Mouse (Mus musculus): ENCODE results near the gene Fam135a. TPM values are rescaled to one million over a fixed set of nuclear protein-coding genes. Genes with fewer than 3 reads are reported as not detected.

Fam135a gene
- total RNA-seq (2021) = 10 to 100 TPM; 15.5 to 22.5 TPM
- long read RNA-seq, experiment 1, partial matches to known transcripts = 0 of 5 reads
- long read RNA-seq, experiment 1, other reads (novel, unspliced or antisense) = 3 of 5 reads
- long read RNA-seq, experiment 2, partial matches to known transcripts = 0 of 2 reads
- long read RNA-seq, experiment 2, other reads (novel, unspliced or antisense) = 1 of 2 reads

DNA sequence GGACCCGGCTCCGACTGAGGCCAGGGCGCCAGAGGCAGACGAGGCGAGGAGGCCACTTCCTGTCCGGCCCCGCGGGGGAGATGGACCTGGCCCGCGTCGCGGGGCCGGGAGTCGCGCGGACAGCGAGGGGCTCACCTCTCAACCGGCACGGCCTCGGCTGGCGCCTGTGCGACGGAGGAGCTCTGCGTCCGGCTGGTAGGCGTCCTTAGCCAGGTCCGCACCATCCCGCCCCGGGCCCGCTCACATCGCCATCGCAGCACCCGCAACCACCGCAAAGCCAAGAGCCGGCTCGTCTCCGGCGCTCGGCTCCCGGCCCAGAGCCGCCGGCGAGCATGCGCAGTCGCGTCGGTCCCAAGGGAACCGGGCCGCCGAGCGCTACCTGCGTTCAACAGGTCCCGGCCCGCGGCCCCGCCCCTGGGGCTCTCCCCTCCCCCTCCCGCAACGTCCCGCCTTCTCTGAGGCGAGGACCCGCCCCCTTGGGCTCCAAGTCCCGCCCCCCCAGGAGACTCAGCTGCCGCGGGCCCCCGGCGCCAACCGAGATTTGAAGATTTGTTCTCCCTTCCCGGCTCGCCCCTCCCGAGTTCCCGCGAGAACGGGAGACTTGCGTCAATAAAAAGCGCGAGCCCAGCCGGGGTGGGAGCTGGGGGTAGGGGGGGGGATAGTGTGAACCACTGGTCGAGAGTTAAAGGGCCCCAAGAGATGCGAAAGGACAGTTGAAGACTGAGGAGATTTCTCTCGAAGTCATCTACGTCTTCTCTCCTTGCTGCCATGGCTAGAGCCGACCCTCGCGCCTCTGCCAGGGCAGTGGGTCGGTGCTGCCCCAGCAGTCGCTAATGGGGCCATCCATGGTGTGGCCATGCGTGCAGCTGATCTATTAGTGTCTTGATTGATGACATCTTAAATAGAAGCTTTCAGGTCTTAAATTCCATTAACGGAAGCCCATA, at the start of gene Fam135a:
Gene Fam135a, minus strand, starts transcription at position 416 of the 944 bp plus-strand sequence.
- peak; percentile 95 to 98 for DNase-seq

GRCm38 (mm10) chr1:24143504-24143903, 43.4 kb upstream of the Fam135a start:
- no peak for DNase-seq

GRCm38 (mm10) chr1:24140555-24140954, 40.4 kb upstream of the Fam135a start:
- DNase-seq = no peak

- DNase-seq = peak; percentile 65 to 71
Measured at GRCm38 (mm10) chr1:24137133-24137532, 37.0 kb upstream of the Fam135a start.

- no peak for DNase-seq
Measured at GRCm38 (mm10) chr1:24134792-24135191, 34.7 kb upstream of the Fam135a start.

- DNase-seq = no peak
Measured at GRCm38 (mm10) chr1:24133853-24134252, 33.7 kb upstream of the Fam135a start.

DNA sequence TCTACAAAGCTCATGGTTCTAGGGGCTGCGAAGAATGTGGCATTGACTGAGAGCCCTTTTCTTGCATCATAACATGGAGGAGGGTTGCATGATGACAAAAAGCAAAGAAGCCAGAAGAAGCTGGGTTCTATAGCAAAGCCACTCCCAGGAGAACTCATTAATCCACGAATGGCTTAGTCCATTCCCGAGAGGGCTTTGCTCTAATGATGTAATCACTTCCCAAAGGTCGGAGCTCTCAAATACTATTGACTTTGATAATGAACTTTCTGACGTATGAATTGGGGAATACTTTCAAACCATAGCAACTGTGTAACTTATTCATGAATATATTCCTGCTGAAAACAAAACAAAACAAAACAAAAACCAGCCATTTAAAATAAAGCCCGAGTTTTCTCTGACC, 27.7 kb upstream of the Fam135a start:
- no peak for DNase-seq

GRCm38 (mm10) chr1:24124610-24125009, 24.5 kb upstream of the Fam135a start:
- DNase-seq = no peak

- no peak for DNase-seq
Measured at GRCm38 (mm10) chr1:24122582-24122981, 22.4 kb upstream of the Fam135a start.

- DNase-seq = no peak
Measured at GRCm38 (mm10) chr1:24107971-24108773, 8.0 kb upstream of the Fam135a start.

GRCm38 (mm10) chr1:24107378-24107777, 7.2 kb upstream of the Fam135a start:
- DNase-seq = peak in 1 of 2 experiments; percentile 18

- DNase-seq = no peak
Measured at GRCm38 (mm10) chr1:24102579-24103149, 2.5 kb upstream of the Fam135a start.

DNA sequence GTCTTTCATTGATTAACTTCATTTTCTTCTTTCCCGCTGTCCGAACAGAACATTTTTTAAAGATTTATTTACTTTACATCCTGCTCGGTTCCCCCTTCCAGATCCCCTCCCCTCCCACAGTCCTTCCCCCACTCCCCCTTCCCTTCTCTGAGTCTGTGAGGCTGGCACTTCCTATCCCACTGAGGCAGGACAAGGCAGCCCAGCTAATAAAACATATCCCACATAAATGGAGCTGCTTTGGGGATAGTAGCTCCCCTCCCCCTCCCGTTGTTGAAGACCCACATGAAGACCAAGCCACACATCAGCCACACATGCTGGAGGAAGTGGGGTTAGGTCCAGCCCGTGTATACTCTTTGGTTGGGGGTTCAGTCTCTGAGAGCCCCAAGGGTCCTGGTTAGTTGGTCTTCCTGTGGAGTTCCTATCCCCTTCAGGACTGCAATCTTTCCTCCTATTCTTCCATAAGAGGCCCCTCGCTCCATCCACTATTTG, 773 bp upstream of the Fam135a start:
- peak in 1 of 2 experiments; percentile 4 for DNase-seq

- DNase-seq = no peak
Measured at GRCm38 (mm10) chr1:24099541-24099925, 608 bp downstream of the Fam135a start.

- no peak for DNase-seq
Measured at GRCm38 (mm10) chr1:24097541-24097940, 2.6 kb downstream of the Fam135a start.

DNA sequence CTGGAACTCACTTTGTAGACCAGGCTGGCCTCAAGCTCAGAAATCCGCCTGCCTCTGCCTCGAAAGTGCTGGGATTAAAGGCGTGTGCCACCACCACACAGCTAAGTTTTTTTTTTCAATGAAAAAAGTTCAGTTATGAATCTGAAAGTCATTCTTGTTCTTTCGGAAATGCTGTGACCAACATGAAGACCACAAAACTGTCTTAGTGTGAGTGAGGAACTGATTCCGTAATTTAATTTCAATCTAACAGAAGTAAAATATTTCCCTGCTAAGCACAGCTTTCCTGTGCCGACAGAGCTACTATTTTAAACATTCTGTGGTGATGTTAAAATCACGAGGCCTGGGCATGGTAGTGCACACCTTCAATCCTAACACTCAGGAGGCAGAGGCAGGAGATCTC, 7.7 kb downstream of the Fam135a start:
- no peak for DNase-seq

GRCm38 (mm10) chr1:24090603-24091002, 9.5 kb downstream of the Fam135a start:
- DNase-seq = no peak

GRCm38 (mm10) chr1:24090094-24090493, 10.0 kb downstream of the Fam135a start:
- DNase-seq = no peak

DNA sequence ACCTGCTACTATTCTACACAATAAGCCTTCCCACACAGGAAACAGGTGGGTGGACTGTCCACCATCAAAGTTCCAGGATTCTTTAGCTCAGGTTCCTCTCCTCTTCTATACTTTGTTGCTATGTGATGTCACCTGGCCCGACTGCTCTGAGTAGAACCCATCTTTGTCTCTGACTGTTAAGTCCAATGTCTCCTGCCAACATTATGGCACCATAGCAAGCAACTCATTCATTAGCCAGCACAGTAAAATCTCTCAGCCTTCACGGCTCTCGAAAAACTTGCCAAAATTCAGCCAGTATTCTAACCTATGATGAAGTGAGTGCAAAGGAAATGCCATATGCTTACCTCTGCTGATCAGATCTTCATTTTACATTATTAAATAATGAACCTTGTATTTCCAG, 14.0 kb downstream of the Fam135a start:
- no peak for DNase-seq

- DNase-seq = no peak
Measured at GRCm38 (mm10) chr1:24074396-24074795, 25.7 kb downstream of the Fam135a start.

DNA sequence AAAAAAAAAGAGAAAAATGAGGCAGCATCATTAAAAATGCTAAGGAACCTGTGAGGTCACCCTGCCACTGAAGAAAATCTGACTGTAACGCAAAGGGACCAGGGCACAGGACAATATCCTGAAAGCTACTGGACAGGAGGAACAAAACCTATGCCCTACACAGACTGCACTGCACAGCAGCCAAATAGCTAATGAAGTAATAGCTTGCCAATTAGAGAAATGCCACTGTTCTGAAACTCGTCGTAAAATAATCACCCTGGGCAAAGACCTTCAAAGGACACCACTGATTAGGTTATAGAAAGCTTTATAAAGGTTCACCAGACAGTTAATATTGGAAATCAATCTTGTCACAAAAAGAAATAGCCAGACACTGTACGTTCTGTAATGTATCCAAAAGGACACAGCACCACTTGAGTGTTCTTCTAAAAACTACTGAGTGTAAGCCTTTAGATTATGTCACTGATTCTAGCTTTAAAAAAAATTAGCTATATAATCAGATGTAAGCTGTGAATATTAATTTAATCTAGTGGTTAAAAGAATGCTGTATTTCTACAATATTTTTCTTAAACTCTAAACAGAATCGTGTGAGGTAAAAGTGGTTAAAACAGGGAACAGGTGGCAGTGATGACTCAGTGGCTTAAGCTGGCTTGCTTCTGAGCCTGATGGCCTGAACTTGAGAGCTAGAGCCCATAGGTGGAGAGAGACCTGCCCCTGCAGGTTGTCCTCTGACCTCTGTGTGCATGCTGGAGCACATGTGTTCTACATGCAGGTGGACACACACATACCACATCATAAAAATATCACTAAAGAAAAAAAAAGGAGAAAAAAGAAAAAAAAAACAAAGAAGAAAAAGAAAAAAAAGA, 26.5 kb downstream of the Fam135a start:
- DNase-seq = no peak

Measured in adrenal gland, postnatal 36 days (tissue).